Mouse (Mus musculus) ES-E14 (cell line): ENCODE results near the gene Camk1.

ENCODE experiments used
- CHD2 ChIP-seq: IDR thresholded peaks from 2 replicates; pipeline ENCODE4 v1.6.1; 2014; ENCODE audit warnings: mild to moderate bottlenecking, low read depth, low read length, inconsistent platforms
- HCFC1 ChIP-seq: IDR thresholded peaks from 2 replicates; pipeline ENCODE4 v1.6.1; 2012; ENCODE audit warnings: low read length, inconsistent platforms, borderline replicate concordance; ENCODE audit not compliant: insufficient read depth
- MAFK ChIP-seq: IDR thresholded peaks from 2 replicates; pipeline ENCODE4 v1.6.1; 2014; ENCODE audit warnings: mild to moderate bottlenecking, low read depth, low read length, inconsistent platforms; ENCODE audit not compliant: insufficient read depth
- ZC3H11A ChIP-seq: IDR thresholded peaks from 2 replicates; pipeline ENCODE4 v1.6.1; 2012; ENCODE audit warnings: low read depth, mild to moderate bottlenecking, inconsistent platforms, low read length, borderline replicate concordance
- ZNF384 ChIP-seq: IDR thresholded peaks from 2 replicates; pipeline ENCODE4 v1.6.1; 2012; ENCODE audit warnings: low read depth, low read length, inconsistent platforms

DNA sequence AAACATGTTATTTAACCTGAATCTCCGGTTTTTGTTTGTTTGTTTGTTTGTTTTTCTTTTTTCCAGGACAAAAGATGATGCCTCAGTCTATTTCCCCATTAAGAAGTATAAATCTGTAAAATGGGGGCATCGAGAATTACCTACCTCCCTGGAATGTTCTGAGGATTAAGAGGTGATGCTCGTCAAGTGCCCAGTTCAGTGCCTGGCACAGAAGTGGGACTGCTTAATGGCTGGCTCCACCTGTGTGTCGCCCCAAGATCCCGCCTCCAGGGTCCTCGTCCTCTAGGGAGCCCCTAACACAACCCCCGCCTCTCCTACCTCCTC lies 33.4 kb upstream of the Camk1 start:
- TF ChIP-seq HCFC1 (no peak), MAFK (no peak), CHD2 (no peak), ZC3H11A (no peak), ZNF384 (no peak)
